Mouse (Mus musculus): ENCODE data around the gene Rbm47.

Gene Rbm47

DNA sequence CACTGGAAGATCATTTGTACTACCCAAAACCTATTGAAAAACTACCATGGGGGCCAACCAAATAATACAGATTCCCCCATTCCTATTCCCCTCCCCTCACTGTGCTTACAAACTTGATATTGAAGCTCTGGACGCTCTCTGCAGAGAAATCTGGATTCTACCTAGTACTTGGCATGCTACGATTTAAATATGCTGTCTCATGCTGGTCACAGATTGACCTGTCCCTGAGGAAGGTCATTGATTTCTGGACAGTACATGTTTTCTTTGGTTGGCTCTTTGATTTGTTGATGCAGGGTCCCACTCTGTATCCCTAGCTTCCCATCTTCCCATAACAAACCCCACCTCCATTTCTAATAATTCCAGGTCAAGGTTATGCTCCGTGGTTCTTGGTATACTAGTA is 88.4 kb downstream of the Rbm47 start:
- no peak for DNase-seq (ENCODE audit: low spot score)

DNA sequence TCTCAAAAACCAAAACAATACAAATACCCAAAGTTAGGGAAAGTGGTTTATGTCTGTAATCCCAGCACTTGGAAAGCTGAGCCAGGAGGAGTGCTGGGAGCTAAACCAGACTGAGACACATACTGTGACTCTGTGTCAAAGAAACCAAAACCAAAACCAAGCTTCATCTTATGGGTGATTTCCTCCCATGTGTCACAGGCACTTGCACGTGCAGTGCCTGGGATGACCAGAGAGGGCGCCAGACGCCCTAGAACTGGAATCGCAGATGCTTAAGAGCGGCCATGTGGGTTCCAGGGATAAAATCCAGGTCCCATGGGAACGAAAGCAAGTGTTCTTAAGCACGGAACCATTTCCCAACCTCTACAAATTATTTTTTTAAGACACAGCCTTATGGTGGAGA is 89.6 kb downstream of the Rbm47 start:
- peak; percentile 74 for DNase-seq (ENCODE audit: low spot score)

DNA sequence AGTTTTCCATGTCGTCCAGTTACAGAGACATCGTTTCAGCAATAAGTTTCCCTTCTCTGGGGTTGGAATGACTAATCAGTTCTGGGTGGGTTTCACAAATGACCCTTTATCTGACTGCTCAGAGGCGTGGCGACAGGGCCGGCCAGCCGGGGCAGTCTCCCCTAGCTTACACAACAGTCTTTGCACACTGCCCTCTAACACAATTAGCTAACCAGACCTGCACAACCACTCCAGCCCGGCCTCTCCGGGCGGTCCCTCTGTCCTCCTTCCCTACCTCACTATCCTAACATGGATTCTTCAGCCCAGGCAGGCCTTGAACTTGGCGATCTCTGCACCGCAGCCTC is 90.7 kb downstream of the Rbm47 start:
- DNase-seq (ENCODE audit: low spot score) = peak; percentile 24

DNA sequence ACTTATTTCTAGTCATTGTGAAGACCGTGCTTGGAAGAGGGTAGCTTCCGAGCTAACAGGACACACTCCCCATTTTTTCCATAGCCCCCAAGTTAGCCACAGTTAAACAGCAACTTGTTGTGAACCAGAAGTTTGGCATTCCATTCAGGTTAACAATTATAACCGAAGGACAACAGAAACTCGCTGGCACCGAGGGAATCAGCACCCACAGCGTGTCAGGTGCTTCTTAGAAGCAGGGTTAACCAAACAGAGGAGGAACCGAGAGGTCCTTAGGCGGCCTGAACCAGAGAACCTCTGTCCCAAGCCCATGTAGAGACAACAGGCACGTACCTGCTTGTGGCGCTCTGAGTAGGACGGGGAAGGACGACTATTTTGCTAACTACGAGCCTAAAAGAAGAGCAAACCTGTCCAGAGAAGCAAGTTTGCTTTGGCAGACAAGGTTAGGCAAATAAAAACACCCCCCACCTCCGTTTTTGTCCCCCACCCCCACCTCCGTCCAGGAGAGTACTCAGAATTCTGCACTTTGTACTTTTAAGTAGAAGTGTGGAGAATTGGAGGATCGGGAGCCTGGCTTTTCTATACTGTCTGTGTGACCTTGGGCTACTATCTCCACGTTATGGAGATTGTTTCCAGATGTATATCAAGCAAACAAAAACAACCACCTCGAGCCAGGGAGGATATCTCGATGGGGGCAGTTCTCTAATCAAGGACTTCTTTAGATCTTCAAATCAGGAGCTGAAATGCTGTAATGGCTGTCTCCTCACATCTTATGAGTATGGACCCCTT is 91.3 kb downstream of the Rbm47 start:
- no peak for DNase-seq (ENCODE audit: low spot score)

DNA sequence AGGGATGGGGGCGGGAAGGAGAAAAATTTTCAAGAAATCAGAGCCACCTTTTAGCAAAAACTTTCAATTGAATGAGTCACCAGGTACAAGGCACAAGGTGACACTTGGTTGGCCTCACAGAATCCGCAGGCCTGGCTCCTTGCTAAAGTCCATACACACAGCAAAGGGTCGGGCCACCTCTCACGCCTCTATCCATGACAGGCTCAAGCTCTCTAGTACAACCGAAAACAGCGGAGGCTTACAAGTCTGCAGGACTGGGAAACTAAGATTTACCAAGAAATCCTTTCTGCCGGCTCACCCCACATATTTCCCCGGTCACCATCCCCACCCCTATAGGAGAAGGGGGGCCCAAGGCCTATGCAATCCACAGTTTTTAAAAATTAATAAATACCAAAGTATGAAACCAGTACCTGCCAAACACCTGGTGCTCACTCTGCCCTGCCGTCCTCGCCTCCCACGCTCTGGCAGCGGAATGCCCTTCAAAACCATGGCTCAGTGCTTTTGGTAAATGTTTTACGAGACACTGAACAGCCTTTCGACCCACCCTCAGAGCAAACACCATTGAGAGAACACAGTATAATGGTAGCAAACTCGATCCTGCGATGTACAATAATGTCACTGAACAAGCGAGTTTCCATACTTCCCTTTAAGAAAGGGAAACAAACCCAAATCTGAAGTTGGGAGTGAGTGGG is 92.2 kb downstream of the Rbm47 start:
- DNase-seq (ENCODE audit: low spot score) = no peak

DNA sequence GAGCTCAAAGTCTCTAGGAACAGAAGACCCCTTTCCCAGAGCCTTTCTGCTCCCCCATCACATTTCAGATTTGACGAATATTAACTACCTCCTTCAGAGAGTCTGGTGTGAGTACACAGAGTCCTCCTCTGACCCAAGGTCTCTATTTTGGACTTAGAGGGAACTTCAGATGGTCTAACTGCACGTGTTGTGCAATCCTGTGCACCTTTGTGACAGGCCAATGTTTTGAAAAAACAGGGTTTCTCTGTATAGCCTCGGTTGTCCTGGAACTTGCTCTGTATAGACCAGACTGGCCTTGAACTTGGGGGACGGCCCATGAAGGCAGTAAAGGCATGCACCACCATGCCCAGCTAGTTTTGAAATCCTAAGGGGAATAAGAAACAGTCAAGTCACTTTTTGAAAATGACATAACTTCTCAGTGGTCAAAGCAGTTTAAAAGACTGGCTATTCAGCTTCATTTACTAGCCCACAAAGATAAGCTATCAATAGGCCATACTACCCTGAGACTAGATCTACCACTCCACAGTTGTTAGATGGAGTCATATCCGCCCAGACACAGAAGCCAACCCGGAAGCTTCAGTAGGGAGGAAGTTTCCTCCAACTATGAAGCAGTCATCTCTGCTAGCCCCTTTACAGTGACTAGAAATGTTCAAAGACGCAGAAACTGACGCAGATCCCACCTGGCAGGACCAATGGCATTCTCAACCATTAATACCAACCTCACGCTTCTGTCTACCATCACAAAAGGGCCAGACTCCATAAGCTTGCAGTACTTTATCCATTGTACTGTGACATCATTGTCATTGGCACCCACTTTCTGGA is 93.3 kb downstream of the Rbm47 start:
- no peak for DNase-seq (ENCODE audit: low spot score)

DNA sequence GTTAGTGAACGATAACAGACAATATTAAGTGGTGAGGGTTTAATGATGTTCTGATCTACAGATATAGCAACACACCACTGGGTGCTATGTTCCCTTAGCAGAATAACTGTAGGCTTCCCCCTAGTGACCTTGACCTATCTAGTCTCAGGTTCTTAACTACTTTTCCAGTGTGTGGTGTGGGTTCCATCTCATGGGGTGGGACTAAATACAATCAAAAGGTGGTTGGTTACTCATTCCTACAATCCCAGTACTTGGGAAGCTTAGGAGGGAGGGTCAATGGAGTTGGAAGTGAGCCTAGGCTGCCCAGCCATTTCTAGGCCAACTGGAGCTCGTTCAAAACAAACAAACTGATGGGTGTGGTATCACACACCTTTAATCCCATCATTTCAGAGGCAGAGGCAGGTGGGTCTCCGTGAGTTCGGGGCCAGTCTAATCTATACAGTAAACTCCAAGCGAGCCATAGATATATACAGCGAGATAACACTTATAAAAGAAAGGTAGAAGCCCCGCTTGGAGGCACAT is 94.4 kb downstream of the Rbm47 start:
- DNase-seq (ENCODE audit: low spot score) = no peak

DNA sequence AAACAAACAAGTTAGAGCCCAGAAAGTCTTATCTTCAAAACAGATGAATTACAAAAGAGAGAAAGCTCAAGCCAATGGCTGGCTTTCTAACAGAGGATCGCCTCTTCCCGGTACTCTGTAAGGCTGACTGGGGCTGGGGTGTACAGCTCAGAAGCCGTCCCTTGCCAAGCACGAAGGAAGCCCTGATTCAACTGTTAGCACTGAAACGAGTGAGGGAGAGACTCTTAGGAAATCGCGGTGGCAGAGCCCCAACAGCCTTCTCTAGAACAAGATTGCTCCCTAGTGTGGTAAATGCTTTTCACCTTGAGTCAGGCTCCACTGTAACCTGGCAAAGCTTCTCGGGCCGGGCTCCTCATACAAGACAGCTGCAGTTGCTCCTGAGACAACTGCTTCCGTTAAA is 95.5 kb downstream of the Rbm47 start:
- DNase-seq (ENCODE audit: low spot score) = no peak

DNA sequence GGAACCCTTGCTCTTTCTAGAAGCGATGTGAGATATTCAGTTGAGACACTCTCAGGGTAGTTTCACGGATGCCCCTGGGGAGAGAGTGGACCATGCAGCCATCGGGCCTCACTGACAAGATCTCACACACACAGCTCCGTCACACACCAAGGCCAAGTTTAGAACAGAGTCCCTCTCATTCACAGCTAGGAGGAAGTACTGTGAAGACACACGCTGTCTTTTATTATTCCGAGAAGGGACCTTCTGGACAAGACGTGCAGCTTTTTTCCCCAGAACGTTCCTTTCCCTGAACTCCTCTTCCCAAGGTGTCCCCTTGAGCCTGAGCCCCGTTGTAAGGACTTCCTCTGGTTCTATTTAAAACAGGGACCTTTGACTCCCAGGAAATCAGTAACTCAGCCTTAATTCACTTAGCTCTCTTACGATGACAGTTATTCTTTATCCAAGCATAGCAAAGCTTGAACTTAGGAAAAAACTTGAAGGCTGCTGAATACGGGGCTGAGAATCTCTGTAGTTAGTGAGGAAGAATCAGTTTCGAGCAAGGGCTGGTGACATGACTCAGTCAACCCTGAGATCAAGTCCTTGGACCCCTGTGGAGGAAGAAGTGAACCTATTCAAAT is 96.1 kb downstream of the Rbm47 start:
- DNase-seq (ENCODE audit: low spot score) = no peak

DNA sequence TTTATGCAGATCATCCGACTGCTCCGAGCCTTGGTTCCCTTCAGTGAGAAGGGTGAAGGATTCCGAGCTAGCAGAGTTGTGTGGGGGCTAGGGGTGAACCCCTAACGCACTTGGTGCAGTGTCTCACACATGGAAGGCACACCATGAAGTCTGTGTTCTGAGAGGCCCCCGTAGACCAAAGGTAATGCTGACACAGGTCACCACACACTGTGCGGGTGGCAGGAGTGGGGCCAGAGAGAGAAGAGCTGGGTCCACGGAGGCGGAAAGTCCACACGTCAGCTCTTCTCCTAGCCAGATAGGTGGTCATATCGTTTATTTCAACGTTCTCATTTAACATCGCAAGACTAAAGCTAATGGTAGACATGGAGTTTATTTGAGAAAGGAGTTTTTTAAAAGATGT is 97.0 kb downstream of the Rbm47 start:
- no peak for DNase-seq (ENCODE audit: low spot score)

DNA sequence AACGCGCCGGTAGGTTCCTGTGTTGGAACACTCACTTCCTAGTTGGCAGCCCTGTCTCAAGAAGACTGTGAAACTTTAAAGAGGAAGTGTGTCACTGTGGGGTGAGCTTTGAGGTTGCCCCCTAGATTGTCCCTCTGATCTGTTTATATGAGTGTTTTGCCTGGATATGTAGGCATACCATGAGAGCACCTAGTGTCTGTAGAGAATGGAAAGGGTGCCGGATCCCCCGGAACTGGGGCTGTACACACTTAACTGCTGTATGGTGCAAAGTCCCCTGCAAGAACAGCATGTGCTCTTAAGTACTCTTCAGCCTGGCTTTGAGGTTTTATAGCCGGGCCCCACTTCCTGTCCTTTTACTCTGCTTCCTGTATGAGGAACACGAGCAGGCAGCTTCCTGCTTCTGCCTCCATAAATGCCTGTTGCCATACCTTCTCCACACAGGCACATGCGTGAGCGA is 97.9 kb downstream of the Rbm47 start:
- no peak for DNase-seq (ENCODE audit: low spot score)

DNA sequence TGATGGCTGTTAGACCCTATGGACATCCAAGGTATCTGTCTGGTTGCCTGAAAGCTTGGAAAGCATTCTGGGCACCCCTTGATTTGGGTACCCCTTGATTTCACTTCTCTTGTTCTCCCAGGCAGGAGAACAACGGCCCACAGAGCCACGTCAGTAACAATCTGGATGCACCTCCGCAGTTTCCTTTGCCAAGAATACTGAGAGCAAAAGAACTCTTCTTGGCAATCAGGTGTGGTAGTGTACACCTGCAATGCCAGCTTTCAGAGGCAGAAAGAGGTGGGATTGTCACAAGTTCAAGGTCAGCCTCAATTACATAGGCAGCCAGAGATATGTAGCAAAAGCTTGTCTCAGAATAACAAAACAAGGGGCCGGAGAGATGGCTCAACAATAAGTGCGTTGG is 98.7 kb downstream of the Rbm47 start:
- DNase-seq (ENCODE audit: low spot score) = no peak

DNA sequence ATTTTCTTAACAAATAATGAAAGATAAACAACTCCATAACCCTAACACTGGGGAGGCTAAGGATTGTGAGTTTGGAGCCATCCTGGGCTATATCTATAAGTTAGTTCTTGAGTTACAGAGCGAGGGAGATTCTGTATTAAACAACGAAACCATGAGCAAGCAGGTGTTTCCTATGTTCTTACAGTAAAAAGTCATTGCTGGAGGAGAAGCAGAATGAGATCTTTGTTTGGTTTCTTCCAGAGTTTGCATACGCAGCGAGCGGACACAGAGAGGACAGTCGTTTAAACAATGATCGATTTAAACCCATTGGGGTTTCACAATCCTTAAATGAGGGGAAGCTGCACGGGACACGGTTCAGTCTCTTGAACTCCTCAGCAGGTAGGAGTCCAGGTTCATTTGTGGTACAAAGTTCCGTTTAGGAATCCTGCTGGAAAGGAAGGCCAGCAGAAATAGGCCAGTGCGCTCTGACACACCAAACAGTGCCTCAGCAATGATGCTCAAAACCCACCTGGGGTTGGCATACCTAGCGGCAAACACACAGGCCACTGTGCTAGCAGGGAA is 99.2 kb downstream of the Rbm47 start:
- DNase-seq (ENCODE audit: low spot score) = no peak

DNA sequence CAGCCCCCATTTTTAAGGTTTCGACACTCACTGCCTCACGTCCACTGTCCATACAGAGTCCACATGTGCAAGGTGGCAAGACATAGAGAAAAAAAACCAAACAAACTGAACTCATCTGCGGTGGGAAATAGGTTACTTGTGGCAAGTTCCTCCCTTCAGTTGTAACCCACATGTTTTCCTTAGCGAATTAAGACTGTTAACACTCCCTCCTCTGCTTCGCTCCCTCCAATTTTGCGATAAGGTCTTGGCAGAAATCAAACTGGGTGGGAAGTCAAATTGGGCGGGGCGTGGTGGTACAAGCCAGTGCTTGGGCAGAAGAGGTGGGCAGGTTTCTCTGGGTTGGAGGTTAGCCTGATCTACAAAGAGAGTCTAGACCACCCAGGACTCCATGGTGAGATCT is 101.2 kb downstream of the Rbm47 start:
- DNase-seq (ENCODE audit: low spot score) = no peak

DNA sequence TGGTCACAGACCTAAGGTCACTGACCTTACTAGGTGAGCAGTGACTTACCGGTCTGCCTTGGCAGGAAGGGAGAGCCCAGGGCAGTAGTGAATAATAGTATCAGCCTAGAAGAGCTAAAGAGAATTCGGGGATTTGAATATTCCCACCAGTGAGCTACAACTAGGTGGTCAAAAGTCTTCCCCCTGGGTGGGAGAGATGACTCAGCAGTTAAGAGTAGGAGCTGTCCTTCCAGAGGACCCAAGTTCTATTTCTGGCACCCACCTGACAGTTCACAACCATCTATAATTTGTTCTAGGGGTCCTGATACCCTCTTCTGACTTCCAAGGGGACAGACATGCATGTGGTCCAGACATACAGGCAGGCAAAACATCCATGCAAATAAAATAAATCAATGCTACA is 102.6 kb downstream of the Rbm47 start:
- no peak for DNase-seq (ENCODE audit: low spot score)

DNA sequence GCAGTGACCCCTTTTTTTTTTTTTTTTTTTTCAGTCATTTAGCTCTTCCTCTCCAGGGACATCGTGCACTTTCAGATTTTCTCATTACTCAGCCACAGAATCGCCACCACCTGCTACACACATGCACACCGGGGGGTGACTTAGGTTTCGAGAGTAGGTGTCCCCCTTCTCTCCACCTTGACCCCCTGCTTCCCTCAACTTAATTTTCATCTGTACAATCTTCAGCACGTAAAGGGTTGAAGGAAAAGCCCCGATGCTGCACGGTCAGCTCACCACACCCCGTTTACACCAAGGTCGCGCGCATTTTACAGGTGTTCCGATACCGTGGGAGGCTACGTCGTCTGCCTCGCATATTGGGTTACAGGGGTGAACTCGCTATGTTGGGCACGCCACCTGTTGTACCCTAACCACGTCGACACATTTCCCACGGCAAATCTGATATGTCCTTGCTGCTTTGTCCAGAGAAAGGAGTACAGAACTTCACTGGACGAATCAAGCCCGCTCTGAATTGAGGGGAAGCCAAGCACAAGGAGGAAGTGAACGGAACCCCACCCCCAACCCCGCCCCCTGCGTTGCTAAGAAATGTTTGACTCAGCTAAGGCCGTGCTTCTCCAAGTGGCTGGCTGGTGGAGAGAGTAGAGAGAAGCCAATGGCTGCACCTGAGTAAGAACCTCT is 103.3 kb downstream of the Rbm47 start:
- DNase-seq (ENCODE audit: low spot score) = peak; percentile 52

DNA sequence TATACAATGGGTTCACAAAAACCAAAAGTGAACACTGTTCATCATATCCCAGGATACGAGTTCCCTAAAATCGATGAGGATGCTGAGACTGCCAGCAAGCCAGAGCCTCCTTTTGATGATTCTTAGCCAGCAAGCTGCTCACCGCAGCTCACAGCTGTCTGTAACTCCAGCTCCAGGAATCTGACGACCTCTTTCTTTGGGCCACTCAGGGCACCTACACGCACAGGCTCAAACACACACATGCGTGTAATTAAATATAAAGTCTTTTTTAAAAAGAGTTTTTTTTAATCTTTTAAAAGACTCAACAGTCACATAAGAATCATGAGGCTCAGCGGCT is 103.8 kb downstream of the Rbm47 start:
- peak; percentile 10 for DNase-seq (ENCODE audit: low spot score)

DNA sequence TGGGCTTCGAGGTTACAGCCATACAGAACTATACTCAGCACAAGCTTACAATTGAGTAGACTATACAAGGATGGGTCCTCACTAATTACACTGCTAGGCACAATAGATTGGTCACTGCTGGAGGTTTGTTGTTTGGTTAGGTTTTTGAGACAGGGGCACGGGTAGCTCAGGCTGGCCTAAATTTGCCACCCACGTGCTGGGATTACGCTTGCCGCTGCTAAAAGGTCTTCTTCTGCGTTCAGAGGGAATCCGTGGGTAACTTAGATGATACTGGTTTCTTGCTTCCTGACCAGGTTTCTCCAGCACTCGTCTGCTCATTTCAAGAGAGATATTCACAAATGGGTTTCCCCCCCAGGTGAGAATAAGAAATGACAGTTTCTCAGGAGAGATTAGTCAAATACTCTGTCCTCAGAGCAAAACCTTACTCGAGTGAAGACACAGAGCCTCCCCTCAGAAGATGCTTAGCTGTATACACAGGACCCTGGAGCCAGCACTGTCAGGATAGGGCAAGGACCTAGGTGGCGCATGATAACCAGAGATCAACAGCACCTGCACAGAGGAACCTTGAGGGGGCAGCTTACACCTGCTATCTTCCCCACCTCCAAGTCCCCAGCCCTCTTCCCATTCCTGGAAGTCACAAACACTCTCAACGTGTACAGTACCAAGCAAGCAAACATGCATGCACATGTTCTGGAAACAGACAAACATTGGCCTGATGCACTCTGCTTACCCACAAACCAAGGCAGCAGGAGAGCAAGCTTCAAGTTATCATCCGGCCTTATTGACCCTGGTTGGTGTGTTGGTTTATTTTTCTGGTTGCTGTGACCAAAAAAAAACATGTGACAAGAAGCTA is 104.6 kb downstream of the Rbm47 start:
- no peak for DNase-seq (ENCODE audit: low spot score)

DNA sequence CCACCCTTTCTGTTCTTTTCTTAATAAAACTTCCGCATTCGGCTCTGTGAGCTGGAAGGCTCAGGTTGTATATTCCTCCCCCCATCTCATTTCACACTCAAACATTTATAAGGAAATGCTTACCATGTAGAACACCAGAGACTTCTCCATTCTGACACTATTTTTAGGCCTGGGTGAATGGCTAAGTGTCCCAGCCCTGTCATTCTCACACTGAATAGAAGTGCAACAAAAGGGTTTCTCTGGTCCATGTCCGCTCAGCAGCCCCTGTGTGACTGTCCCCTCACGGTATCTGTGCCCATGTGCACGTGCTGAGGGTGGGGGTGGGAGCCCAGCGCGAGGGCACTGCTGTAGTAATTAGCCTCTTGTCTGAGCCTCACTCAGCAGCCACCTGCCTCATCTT is 105.7 kb downstream of the Rbm47 start:
- DNase-seq (ENCODE audit: low spot score) = no peak

DNA sequence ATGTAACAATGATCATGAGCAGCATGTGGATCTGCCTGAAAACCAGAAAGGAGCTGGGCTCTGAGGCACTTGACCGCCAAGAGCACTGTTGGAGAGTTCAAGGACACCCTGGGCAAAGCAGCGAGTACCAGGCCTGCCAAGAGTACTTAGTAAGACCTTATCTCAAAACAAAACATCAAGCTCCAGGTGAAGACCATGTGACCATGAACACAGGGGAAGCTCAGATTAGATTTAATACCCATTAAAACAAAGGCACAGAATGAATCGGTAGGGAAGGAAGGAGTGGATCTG is 110.0 kb downstream of the Rbm47 start:
- DNase-seq (ENCODE audit: low spot score) = no peak
